In genomic region chr5:45036430-45036829, GRCm38 (mm10) we compare ENCODE assay signal across 23 mouse cellular contexts.
DNase-seq lines count a peak whose midpoint lies in the region; ATAC-seq and TF ChIP-seq lines count a peak whose summit lies in the region.
"Had no signal": no experiment of that assay in that cellular context is flagged by ENCODE, and none has a peak within 500 bp of the region (broad histone marks: within the 10 kb centered on the region; RNA-seq: fewer than 3 reads in every experiment).

No protein-coding gene starts in this region.

- no peak overlapping the region for H3K27ac ChIP-seq in CH12.LX (ENCODE audit: insufficient read depth, low read depth)
- H3K27ac ChIP-seq in hindbrain, embryonic 13.5 days = no peak overlapping the region
- H3K27ac ChIP-seq: embryonic facial prominence, embryonic 10.5 days; embryonic facial prominence, embryonic 12.5 days; forebrain, embryonic 13.5 days; forebrain, embryonic 15.5 days had no signal

- ATAC-seq in granulocyte monocyte progenitor cell, adult 5-6 weeks (replicated peaks; ENCODE audit: poor library complexity, severe bottlenecking) = peak; percentile 79
- ATAC-seq in megakaryocyte, adult 5-6 weeks (ENCODE audit: poor library complexity, severe bottlenecking) = peak; percentile 76
- no peak for ATAC-seq in frontal cortex, adult (ENCODE audit: low TSS enrichment)
- no peak for ATAC-seq in hindbrain, embryonic 13.5 days (ENCODE audit: low FRiP score)
- ATAC-seq: CD4-positive, CD25-positive, alpha-beta regulatory T cell, adult 4 months; forebrain, embryonic 13.5 days; forebrain, embryonic 15.5 days; forebrain, postnatal 0 days had no signal

- no peak; the same call in 1 of the 2 replicates for TF ChIP-seq EP300 in CH12.LX (IDR thresholded peaks at IDR 0.05; ENCODE audit: low read length)

- no peak overlapping the region for H3K9ac ChIP-seq in CH12.LX (ENCODE audit: insufficient read depth, low read depth)
- H3K9ac ChIP-seq in hindbrain, embryonic 13.5 days = no peak overlapping the region
- H3K9ac ChIP-seq: embryonic facial prominence, embryonic 12.5 days; forebrain, embryonic 13.5 days; forebrain, embryonic 15.5 days; forebrain, postnatal 0 days had no signal

- peak; percentile 29 for DNase-seq in CH12.LX (ENCODE audit: extremely low read depth)
- no peak for DNase-seq in gastrocnemius, adult 18-20 months (ENCODE audit: low spot score)
- DNase-seq in urinary bladder, postnatal 14 days (ENCODE audit: low spot score) = no peak
- DNase-seq: adrenal gland, adult 2 months; adrenal gland, postnatal 10 days; adrenal gland, postnatal 25 days; B cell, adult 2 months; cerebellum, adult 11 months; cerebellum, adult 18-20 months; cerebellum, adult 8-10 months; cerebellum, adult 9-11 months; cerebellum, postnatal 14 days; cerebellum, postnatal 36 days; forebrain, postnatal 0 days had no signal

- dilution Hi-C loops in CH12.LX (cut with MboI; ENCODE audit: extremely low pct_ligation_motif_present, extremely low pct_unique_long_range_greater_than_20kb, low sequenced_read_pairs) = no loop called here

- no peak overlapping the region for H3K4me2 ChIP-seq in CH12.LX (ENCODE audit: insufficient read depth, low read depth, poor library complexity, severe bottlenecking)
- no peak overlapping the region for H3K4me2 ChIP-seq in hindbrain, embryonic 13.5 days
- H3K4me2 ChIP-seq: embryonic facial prominence, embryonic 12.5 days; forebrain, embryonic 13.5 days; forebrain, embryonic 15.5 days had no signal

- H3K36me3 ChIP-seq in CH12.LX (replicated peaks in 1 of 2; ENCODE audit: control insufficient read depth in 1 of 2, insufficient read depth in 1 of 2, low read length in 1 of 2) = no peaks in the 10 kb centered on the region
- H3K36me3 ChIP-seq in hindbrain, embryonic 13.5 days = no peaks in the 10 kb centered on the region
- H3K36me3 ChIP-seq: embryonic facial prominence, embryonic 10.5 days; embryonic facial prominence, embryonic 12.5 days; forebrain, embryonic 15.5 days had no signal

- no peaks in the 10 kb centered on the region for H3K79me2 ChIP-seq in CH12.LX (replicated peaks; ENCODE audit: control insufficient read depth, extremely low read depth, insufficient read depth, poor library complexity, severe bottlenecking)

- H3K9me3 ChIP-seq in CH12.LX (replicated peaks; ENCODE audit: low read length) = no peaks in the 10 kb centered on the region
- no peaks in the 10 kb centered on the region for H3K9me3 ChIP-seq in hindbrain, embryonic 13.5 days
- H3K9me3 ChIP-seq: embryonic facial prominence, embryonic 10.5 days; embryonic facial prominence, embryonic 12.5 days; forebrain, embryonic 13.5 days; forebrain, embryonic 15.5 days had no signal

- no peaks in the 10 kb centered on the region for H3K27me3 ChIP-seq in CH12.LX (replicated peaks)
- no peaks in the 10 kb centered on the region for H3K27me3 ChIP-seq in hindbrain, embryonic 13.5 days
- H3K27me3 ChIP-seq: embryonic facial prominence, embryonic 12.5 days; forebrain, embryonic 13.5 days; forebrain, embryonic 15.5 days had no signal

- no peak for TF ChIP-seq POLR2A in CH12.LX (IDR thresholded peaks at IDR 0.05; ENCODE audit: low read depth, low read length)

- in situ Hi-C loops in CH12.LX (cut with MboI; ENCODE audit: low pct_ligation_motif_present, low pct_unique_long_range_greater_than_20kb, low sequenced_read_pairs) = no loop called here

- H3K4me1 ChIP-seq in CH12.LX (ENCODE audit: control insufficient read depth in 1 of 2, insufficient read depth in 2 of 2) = peaks cover 0 to 16% of the 10 kb centered on the region in 2 experiments; a peak in 2 of 4 replicates
- H3K4me1 ChIP-seq in hindbrain, embryonic 13.5 days (replicated peaks) = no peaks in the 10 kb centered on the region
- H3K4me1 ChIP-seq: embryonic facial prominence, embryonic 10.5 days; embryonic facial prominence, embryonic 12.5 days; forebrain, embryonic 13.5 days; forebrain, embryonic 15.5 days had no signal

- no peak for TF ChIP-seq RAD21 in CH12.LX (IDR thresholded peaks at IDR 0.05; ENCODE audit: low read depth, low read length)

- H3K4me3 ChIP-seq in CH12.LX (replicated peaks in 1 of 3; ENCODE audit: low read depth in 2 of 3, low read length in 2 of 3, poor library complexity in 1 of 3) = no peak overlapping the region
- no peak overlapping the region for H3K4me3 ChIP-seq in hindbrain, embryonic 13.5 days
- H3K4me3 ChIP-seq: embryonic facial prominence, embryonic 10.5 days; embryonic facial prominence, embryonic 12.5 days; forebrain, embryonic 13.5 days; forebrain, embryonic 15.5 days had no signal

- no peak for TF ChIP-seq CTCF in CH12.LX (conservative IDR thresholded peaks at IDR 0.05 in 1 of 2, IDR thresholded peaks at IDR 0.05 in 1 of 2; ENCODE audit: low read depth in 2 of 2, low read length in 2 of 2)

- WGBS in hindbrain, embryonic 13.5 days = 83% methylated on average over 1 of the region's 1 CpGs

TF ChIP-seq in CH12.LX, 34 proteins besides CTCF, POLR2A, EP300 and RAD21:
- TF ChIP-seq MAFK (IDR thresholded peaks at IDR 0.05; ENCODE audit: insufficient replicate concordance, low read length) (no peak), MEF2A (IDR thresholded peaks at IDR 0.05; ENCODE audit: borderline replicate concordance, low read depth, low read length) (no peak), CHD1 (IDR thresholded peaks at IDR 0.05; ENCODE audit: low read depth, low read length) (no peak), ZNF384 (IDR thresholded peaks at IDR 0.05; ENCODE audit: low read depth, low read length) (peak; percentile 15; the same call in 1 of the 2 replicates)
TF ChIP-seq in CH12.LX: peak in this region for 1.

Comparison
In these comparisons a context has a peak if more than half of its experiments do, and no peak if none do; other contexts are left out.
1. ATAC-seq: peak in granulocyte monocyte progenitor cell, adult 5-6 weeks (single experiment) and megakaryocyte, adult 5-6 weeks (single experiment); none in frontal cortex, adult (single experiment) and hindbrain, embryonic 13.5 days (single experiment).